28 mouse cellular contexts compared by ENCODE assay signal in genomic region chr11:83746681-83747080, GRCm38 (mm10). TPM values are rescaled to one million over a fixed set of nuclear protein-coding genes. Genes with fewer than 3 reads are reported as not detected.
A peak's percentile ranks its signal among the peaks of the same experiment; 100 is the strongest.
DNase-seq lines count a peak whose midpoint lies in the region; ATAC-seq and TF ChIP-seq lines count a peak whose summit lies in the region.
"Had no signal": no experiment of that assay in that cellular context is flagged by ENCODE, and none has a peak within 500 bp of the region (broad histone marks: within the 10 kb centered on the region; RNA-seq: fewer than 3 reads in every experiment).

Gene Wfdc21 (plus strand): TSS chr11:83746940.

- no peak for ATAC-seq in liver, postnatal 0 days
- ATAC-seq in monocyte, adult 5-6 weeks (replicated peaks; ENCODE audit: insufficient number of reproducible peaks, low FRiP score, low TSS enrichment, poor library complexity, severe bottlenecking) = no peak
- ATAC-seq: activated CD4-positive, CD25-positive, alpha-beta regulatory T cell, adult 4 months; hindbrain, postnatal 0 days; intestine, postnatal 0 days had no signal

- no peak within 1 kb of the TSS for H3K9ac ChIP-seq in liver, postnatal 0 days (replicated peaks)
- H3K9ac ChIP-seq: forebrain, embryonic 12.5 days; heart, embryonic 15.5 days; kidney, embryonic 15.5 days; limb, embryonic 13.5 days; lung, embryonic 15.5 days; neural tube, embryonic 12.5 days had no signal

- H3K27ac ChIP-seq in brown adipose tissue, adult 24 weeks (replicated peaks; ENCODE audit: low read depth, low read length) = no peak within 1 kb of the TSS
- H3K27ac ChIP-seq in liver, postnatal 0 days (ENCODE audit: low read depth) = peak within 1 kb of the TSS; percentile 85
- H3K27ac ChIP-seq: forebrain, embryonic 12.5 days; heart, embryonic 15.5 days; hindbrain, embryonic 10.5 days; hindbrain, postnatal 0 days; kidney, embryonic 15.5 days; limb, embryonic 13.5 days; lung, embryonic 15.5 days; midbrain, embryonic 10.5 days; neural tube, embryonic 12.5 days had no signal

- H3K4me3 ChIP-seq in brown adipose tissue, adult 24 weeks (ENCODE audit: insufficient read depth, low read depth, low read length) = no peak within 1 kb of the TSS
- H3K4me3 ChIP-seq in liver, postnatal 0 days (ENCODE audit: low read depth, low read length) = 0 out of 2 replicates have a peak within 1 kb of the TSS, but pooled peaks have one; percentile 0
- H3K4me3 ChIP-seq: forebrain, embryonic 12.5 days; heart, embryonic 15.5 days; hindbrain, embryonic 10.5 days; kidney, embryonic 15.5 days; limb, embryonic 13.5 days; lung, embryonic 15.5 days; midbrain, embryonic 10.5 days; neural tube, embryonic 12.5 days had no signal

- no peaks in the 10 kb centered on the region for H3K27me3 ChIP-seq in liver, postnatal 0 days (ENCODE audit: insufficient read depth, low read length)

- TF ChIP-seq CTCF in liver, postnatal 0 days (IDR thresholded peaks at IDR 0.05; ENCODE audit: low read depth) = no peak

- H3K36me3 ChIP-seq in liver, postnatal 0 days (replicated peaks; ENCODE audit: insufficient read depth, low read length) = no peaks in the 10 kb centered on the region
- H3K36me3 ChIP-seq: forebrain, embryonic 12.5 days; heart, embryonic 15.5 days; hindbrain, embryonic 10.5 days; kidney, embryonic 15.5 days; limb, embryonic 13.5 days; lung, embryonic 15.5 days; midbrain, embryonic 10.5 days; neural tube, embryonic 12.5 days had no signal

- WGBS in liver, postnatal 0 days (ENCODE audit: insufficient replicate concordance) = 58% methylated on average over 5 of the region's 5 CpGs

- DNase-seq in lung, postnatal 36 days = peak; percentile 24
- no peak for DNase-seq in lung, postnatal 14 days
- peak; percentile 65 for DNase-seq in adipocyte (ENCODE audit: low spot score)
- DNase-seq in liver, postnatal 0 days = peak; percentile 25
- no peak for DNase-seq in B cell, adult 2 months
- DNase-seq: adrenal gland, postnatal 14 days; cerebellum, adult 18-20 months; cerebellum, postnatal 25 days; right cerebral cortex, adult 18-20 months; thymus, adult 18-20 months had no signal

- TF ChIP-seq EP300 in liver, postnatal 0 days (IDR thresholded peaks at IDR 0.05; ENCODE audit: low read depth) = no peak

- no peaks in the 10 kb centered on the region for H3K9me3 ChIP-seq in liver, postnatal 0 days (ENCODE audit: low read length)
- H3K9me3 ChIP-seq: forebrain, embryonic 12.5 days; heart, embryonic 15.5 days; hindbrain, embryonic 10.5 days; kidney, embryonic 15.5 days; limb, embryonic 13.5 days; lung, embryonic 15.5 days; midbrain, embryonic 10.5 days; neural tube, embryonic 12.5 days had no signal

- H3K4me1 ChIP-seq in brown adipose tissue, adult 24 weeks (ENCODE audit: control insufficient read depth, insufficient read depth, insufficient read length, low read length) = no peaks in the 10 kb centered on the region
- H3K4me1 ChIP-seq in liver, postnatal 0 days (ENCODE audit: insufficient read depth) = peaks cover 30% of the 10 kb centered on the region
- H3K4me1 ChIP-seq: forebrain, embryonic 12.5 days; heart, embryonic 15.5 days; hindbrain, embryonic 10.5 days; limb, embryonic 13.5 days; lung, embryonic 15.5 days; midbrain, embryonic 10.5 days; neural tube, embryonic 12.5 days had no signal

- H3K4me2 ChIP-seq in liver, postnatal 0 days (ENCODE audit: low read depth, low read length) = peak within 1 kb of the TSS; percentile 47
- H3K4me2 ChIP-seq: forebrain, embryonic 12.5 days; heart, embryonic 15.5 days; kidney, embryonic 15.5 days; limb, embryonic 13.5 days; lung, embryonic 15.5 days; neural tube, embryonic 12.5 days had no signal

RNA-seq across cellular contexts. Expression of gene Wfdc21, which starts in this region (rescaled TPM):
- 5.5 and 18.4 TPM in 2 replicates for polyA plus RNA-seq in brown adipose tissue, adult 24 weeks (2012; ENCODE audit: insufficient read depth, insufficient read length, missing spikeins)
- 108 and 117 TPM in 2 replicates for polyA plus RNA-seq in liver, postnatal 0 days (2015; fragmentation: Nextera tagmentation; extraction: Ambion mirVana)
- total RNA-seq in monocyte, adult 5-6 weeks (2017) = 0.95 TPM in 1 of 3 replicates, not detected in the others
- total RNA-seq: ES-E14; hindbrain, postnatal 0 days; layer of hippocampus, adult 18-20 months; layer of hippocampus, postnatal 25 days; left cerebral cortex, postnatal 10 days had no signal
- polyA plus RNA-seq: activated CD4-positive, CD25-positive, alpha-beta regulatory T cell, adult 4 months; forebrain, embryonic 12.5 days; hindbrain, embryonic 10.5 days; intestine, postnatal 0 days; limb, embryonic 13.5 days; midbrain, embryonic 10.5 days; neural tube, embryonic 12.5 days; small intestine, adult 2 months had no signal

Comparison
In these comparisons a context has a peak if more than half of its experiments do, and no peak if none do; other contexts are left out.
1. DNase-seq: peak in lung, postnatal 36 days (single experiment), adipocyte (single experiment) and liver, postnatal 0 days (single experiment); none in lung, postnatal 14 days (single experiment) and B cell, adult 2 months (0 of 2).